Mouse (Mus musculus): Measurements from ENCODE around the gene Uba7. TPM values are rescaled to one million over a fixed set of nuclear protein-coding genes. Genes with fewer than 3 reads are reported as not detected.

Uba7 gene
- polyA plus RNA-seq, 1 experiment from 2014 or later: 8.7 TPM

DNA sequence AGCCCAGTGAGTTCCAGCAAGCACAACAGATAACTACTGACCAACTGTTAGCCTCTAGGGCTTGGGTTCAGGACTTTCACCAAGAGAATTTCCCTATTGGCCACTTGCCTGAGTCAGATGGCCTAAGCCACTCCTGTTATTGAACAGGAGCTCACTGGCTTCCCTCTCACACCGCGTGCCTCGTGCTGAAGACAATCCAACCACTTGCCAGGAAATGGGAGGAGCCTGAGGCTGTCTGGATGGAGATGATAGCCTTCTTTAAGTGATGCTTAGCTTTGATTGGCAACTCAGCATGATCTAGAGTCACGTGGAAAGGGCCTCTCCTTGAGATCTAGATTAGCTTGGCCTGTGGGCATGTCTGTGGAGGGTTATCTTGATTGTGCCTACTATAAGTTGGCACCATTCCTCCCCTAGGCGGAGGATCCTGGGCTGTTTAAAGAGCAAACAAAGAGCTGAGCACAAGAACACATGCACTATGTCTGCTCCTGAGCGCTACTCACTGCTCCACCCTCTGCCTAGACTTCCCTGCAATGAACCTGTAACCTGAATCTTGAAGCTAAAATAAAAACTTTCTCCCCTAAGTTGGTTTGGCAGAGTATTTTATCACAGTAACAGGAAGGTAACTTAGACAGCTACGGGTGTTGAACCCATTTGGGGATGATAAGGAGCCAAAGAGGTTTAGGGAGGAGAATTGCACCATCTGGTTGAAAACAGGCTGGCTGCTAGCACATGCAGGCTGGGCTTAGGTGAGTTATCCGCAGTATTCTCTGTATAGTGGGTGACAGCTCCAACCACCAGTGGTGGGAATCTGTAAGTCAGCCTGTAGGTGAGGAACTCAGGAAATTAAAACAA lies 3.4 kb upstream of the Uba7 start:
- Histone ChIP-seq H3K4me3 (replicated peaks; ENCODE audit: low read length) (no peak overlapping the region), H3K9ac (no peak overlapping the region), H3K27me3 (ENCODE audit: control insufficient read depth, insufficient read depth, low read length) (no peaks in the 10 kb centered on the region), H3K4me1 (replicated peaks; ENCODE audit: control insufficient read depth, insufficient read depth, low read length) (no peaks in the 10 kb centered on the region), H3K36me3 (replicated peaks; ENCODE audit: control insufficient read depth, insufficient read depth) (no peaks in the 10 kb centered on the region), H3K9me3 (ENCODE audit: control insufficient read depth, low read length) (no peaks in the 10 kb centered on the region), H3K27ac (no peak overlapping the region), H3K4me2 (replicated peaks) (no peak overlapping the region)
- WGBS: 86% methylated on average over 8 of the region's 8 CpGs
- ATAC-seq (ENCODE audit: low FRiP score): no peak
- DNase-seq (ENCODE audit: low spot score): no peak

DNA sequence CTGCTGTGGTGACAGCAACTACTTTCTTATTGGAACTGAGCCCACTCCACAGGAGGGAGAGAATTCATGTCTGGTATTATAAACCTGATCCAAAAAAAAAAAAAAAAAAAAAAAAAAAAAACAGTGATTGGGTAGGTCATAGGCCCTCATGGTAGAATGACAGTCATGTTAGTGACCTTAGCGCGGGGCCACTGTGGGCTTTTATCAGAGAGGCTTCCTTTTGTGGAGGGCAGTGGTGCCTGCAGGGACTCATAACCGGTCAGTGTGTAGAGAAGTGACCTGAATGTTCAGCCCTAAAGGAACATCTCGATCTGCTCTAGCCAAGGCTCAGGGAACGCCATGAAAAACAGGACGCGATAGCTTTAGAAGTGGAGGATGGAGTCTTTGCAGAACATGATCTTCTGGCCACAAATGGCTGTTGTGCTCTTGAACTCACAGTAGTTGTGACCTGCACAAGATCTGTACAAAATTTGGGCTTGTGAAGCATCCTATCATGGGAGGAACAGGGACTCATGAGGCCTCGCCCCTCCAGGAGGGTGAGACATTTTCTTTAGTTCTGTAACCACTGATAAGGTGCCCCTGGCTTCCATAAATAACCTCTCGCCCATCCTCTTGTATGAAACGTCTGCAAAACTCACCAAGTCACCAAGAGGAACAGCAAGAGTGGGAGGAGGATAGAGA lies 674 bp upstream of the Uba7 start:
- Histone ChIP-seq H3K27ac (no peak overlapping the region), H3K4me3 (replicated peaks; ENCODE audit: low read length) (no peak overlapping the region), H3K9me3 (ENCODE audit: control insufficient read depth, low read length) (no peaks in the 10 kb centered on the region), H3K9ac (no peak overlapping the region), H3K4me2 (replicated peaks) (no peak overlapping the region), H3K27me3 (ENCODE audit: control insufficient read depth, insufficient read depth, low read length) (no peaks in the 10 kb centered on the region), H3K4me1 (replicated peaks; ENCODE audit: control insufficient read depth, insufficient read depth, low read length) (no peaks in the 10 kb centered on the region), H3K36me3 (replicated peaks; ENCODE audit: control insufficient read depth, insufficient read depth) (no peaks in the 10 kb centered on the region)
- DNase-seq (ENCODE audit: low spot score): no peak
- WGBS: 84% methylated on average over 10 of the region's 10 CpGs
- no peak for ATAC-seq (ENCODE audit: low FRiP score)

DNA sequence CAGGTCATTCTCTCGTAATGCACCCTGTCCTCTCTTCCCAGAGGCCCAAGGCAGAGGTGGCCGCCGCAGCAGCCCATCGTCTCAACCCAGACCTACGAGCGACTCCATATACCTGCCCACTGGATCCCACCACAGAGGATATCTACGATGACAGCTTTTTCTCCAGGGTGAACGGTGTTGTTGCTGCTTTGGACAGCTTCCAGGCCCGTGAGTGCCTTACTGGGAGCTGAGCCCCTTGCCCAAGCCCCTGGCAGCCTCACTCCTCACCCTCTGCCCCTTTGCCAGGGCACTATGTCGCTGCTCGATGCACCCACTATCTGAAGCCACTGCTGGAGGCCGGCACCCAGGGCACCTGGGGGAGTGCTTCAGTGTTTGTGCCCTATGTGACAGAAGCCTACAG lies 3.5 kb downstream of the Uba7 start:
- Histone ChIP-seq H3K9me3 (ENCODE audit: control insufficient read depth, low read length) (no peaks in the 10 kb centered on the region), H3K36me3 (replicated peaks; ENCODE audit: control insufficient read depth, insufficient read depth) (no peaks in the 10 kb centered on the region), H3K4me2 (replicated peaks) (no peak overlapping the region), H3K4me3 (replicated peaks; ENCODE audit: low read length) (no peak overlapping the region), H3K9ac (no peak overlapping the region), H3K27ac (no peak overlapping the region), H3K27me3 (ENCODE audit: control insufficient read depth, insufficient read depth, low read length) (no peaks in the 10 kb centered on the region), H3K4me1 (replicated peaks; ENCODE audit: control insufficient read depth, insufficient read depth, low read length) (peaks cover 9% of the 10 kb centered on the region; the same call in 1 of the 2 replicates)
- ATAC-seq (ENCODE audit: low FRiP score) (no peak), DNase-seq (ENCODE audit: low spot score) (no peak)
- 91% methylated on average over 12 of the region's 12 CpGs for WGBS

DNA sequence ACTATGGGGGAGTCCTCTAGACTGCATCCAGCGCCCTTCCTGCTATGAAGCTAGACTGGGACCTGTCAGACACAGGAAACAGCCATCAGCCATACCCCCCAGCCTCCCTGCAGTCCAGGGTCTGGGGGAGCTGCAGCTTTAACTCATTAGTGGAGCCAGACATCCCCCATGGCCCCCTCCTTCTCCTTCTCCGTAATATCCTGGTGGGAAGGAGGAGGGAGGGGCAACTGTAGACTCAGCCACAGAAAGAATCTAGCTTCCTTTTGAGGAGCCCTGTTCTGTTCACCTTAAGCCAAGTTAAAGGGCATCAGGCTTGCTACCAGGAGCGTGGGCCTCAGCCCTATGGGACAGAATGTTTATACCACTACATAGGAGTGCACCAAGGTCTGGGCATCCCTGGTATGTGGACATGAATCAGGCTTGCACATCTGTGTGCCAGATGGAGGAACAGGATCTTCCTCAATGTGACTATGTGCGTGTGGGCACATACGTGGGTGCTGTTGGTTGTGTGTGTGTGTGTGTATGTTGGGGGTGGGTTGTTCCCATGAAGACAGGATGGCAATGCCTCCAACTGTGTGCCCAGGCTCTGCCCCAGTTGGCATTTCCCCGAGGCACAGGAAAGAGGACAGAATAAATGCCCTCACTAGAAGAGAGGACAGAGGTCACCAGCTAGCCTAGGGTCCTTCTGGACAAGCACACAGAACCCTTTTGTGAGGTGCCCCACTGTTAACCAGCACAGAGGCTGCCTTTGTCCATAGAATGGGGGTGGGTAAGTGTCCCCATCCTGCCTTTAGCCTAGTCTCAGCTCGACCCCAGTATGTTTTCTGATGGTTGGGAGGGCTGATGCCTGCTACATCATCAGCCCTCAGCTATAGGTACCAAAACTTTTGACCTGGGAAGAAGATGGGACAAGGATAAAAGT lies 6.6 kb downstream of the Uba7 start:
- peaks cover 14% of the 10 kb centered on the region for H3K27me3 ChIP-seq (ENCODE audit: control insufficient read depth, insufficient read depth, low read length)
- peak overlapping the region; percentile 83 for H3K27ac ChIP-seq
- H3K36me3 ChIP-seq (replicated peaks; ENCODE audit: control insufficient read depth, insufficient read depth): no peaks in the 10 kb centered on the region
- no peaks in the 10 kb centered on the region for H3K9me3 ChIP-seq (ENCODE audit: control insufficient read depth, low read length)
- WGBS: 47% methylated on average over 7 of the region's 7 CpGs
- peak overlapping the region; percentile 91 for H3K4me2 ChIP-seq (replicated peaks)
- no peak overlapping the region for H3K4me3 ChIP-seq (replicated peaks; ENCODE audit: low read length)
- peak overlapping the region; percentile 21; the same call in 1 of the 2 replicates for H3K9ac ChIP-seq
- DNase-seq (ENCODE audit: low spot score): peak; percentile 30
- H3K4me1 ChIP-seq (replicated peaks; ENCODE audit: control insufficient read depth, insufficient read depth, low read length): peaks cover 15% of the 10 kb centered on the region; the same call in 1 of the 2 replicates
- ATAC-seq (ENCODE audit: low FRiP score): no peak

DNA sequence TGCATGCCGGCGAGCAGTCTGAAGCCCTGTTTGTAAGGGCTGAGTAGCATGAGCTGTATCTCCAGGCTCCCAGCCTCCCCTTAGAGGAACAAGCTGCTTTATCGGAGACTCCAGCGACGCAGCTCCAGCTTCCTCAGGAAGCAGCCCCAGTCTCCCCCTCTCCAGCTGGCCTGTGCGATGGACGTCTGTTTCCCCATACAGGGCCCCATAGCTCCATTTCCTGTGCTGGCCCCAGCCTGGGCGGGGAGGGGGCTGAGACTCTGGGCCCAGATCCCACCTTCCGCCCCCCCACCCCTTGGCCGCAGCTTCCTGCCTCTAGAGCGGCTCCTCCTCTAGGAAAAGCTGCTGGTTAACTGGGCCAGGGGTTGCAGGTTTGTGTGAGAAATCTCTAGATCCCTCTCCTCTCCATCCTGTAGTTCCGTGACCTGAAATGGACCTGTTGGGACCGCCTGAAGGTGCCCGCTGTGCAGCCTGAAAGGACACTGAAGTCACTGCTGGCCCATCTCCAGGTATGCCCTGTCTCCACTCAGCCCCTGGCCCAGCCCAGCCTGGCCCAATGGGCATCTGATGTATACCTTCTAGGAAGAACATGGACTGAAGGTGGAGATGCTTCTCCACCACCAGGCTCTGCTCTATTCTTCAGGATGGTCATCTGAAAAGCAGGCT lies 7.5 kb downstream of the Uba7 start, which contains the start of gene Gm20661:
Gene Gm20661 (plus strand): TSS at position 378 of the 666 bp plus-strand sequence.
- ATAC-seq (ENCODE audit: low FRiP score) (peak; percentile 50; the same call in 1 of the 2 replicates), DNase-seq (ENCODE audit: low spot score) (peak; percentile 46)
- H3K27me3 ChIP-seq (ENCODE audit: control insufficient read depth, insufficient read depth, low read length): peaks cover 14% of the 10 kb centered on the region
- peak within 1 kb of the TSS; percentile 21; the same call in 1 of the 2 replicates for H3K9ac ChIP-seq
- no peaks in the 10 kb centered on the region for H3K36me3 ChIP-seq (replicated peaks; ENCODE audit: control insufficient read depth, insufficient read depth)
- peak within 1 kb of the TSS; percentile 65 for H3K4me3 ChIP-seq (replicated peaks; ENCODE audit: low read length)
- H3K27ac ChIP-seq: peak within 1 kb of the TSS; percentile 83
- H3K4me1 ChIP-seq (replicated peaks; ENCODE audit: control insufficient read depth, insufficient read depth, low read length): peaks cover 15% of the 10 kb centered on the region; the same call in 1 of the 2 replicates
- H3K4me2 ChIP-seq (replicated peaks): peak within 1 kb of the TSS; percentile 91
- H3K9me3 ChIP-seq (ENCODE audit: control insufficient read depth, low read length): no peaks in the 10 kb centered on the region
- 55% methylated on average over 14 of the region's 14 CpGs for WGBS

DNA sequence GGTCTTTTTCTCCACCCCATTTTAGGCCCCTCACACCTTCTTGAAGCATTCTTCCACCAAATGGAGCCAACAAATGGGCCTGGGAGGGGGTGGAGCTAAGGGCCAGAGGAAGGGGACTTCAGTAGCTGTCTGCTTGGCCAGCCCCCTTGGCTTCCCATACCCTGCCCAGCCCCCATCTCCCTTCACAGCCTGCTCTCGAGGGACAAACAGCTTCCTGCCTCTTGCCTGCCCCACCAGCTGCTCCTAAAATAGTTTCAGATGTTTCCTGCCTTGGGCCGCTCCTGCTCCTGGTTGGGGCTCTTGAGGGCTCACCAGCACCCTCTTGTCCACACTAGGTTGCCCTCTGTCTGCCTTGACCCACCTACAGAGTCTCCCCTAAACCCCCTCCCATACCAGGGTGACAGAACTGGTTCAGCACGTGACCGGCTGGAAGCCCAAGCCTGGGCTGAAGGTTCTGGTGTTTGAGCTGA lies 8.2 kb downstream of the Uba7 start:
- no peak for ATAC-seq (ENCODE audit: low FRiP score)
- H3K9ac ChIP-seq: no peak overlapping the region; the same call in 1 of the 2 replicates
- no peak for DNase-seq (ENCODE audit: low spot score)

DNA sequence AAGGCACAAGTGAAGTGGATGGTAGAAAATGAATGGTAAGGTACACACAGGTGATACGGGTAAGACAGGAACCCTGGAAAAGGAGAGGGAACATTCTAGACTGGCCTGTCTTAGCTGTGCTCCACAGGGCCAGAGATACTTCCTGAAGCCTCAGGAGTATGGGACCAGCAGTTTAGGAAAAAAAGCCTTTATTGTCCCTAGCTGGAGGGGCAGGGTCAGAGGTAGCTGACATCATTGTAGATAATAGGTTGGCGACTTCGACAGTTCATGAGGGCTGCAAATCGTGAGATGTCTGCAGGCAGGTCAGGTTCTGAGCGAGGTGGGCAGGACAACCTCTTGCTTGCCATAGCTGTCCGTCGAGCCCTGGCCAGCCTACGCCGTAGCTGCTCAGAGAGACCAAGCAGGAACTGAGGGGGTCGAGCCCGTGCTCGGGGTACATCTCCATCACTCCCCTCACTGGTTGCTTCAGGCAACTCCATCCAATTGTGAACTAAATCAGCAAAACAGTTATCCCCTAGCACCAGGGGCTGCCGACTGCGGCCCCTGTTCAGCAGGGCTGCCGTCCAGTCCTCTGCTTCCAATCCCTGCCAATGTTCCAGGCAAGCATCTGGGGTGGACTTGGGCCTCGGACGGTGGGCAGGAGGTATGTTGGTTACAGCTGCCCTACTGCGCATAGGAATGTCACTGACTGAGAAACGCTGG lies 8.9 kb downstream of the Uba7 start:
- H3K4me2 ChIP-seq (replicated peaks): peak overlapping the region; percentile 91
- no peak overlapping the region for H3K9ac ChIP-seq
- DNase-seq (ENCODE audit: low spot score): no peak
- peak overlapping the region; percentile 75; the same call in 1 of the 2 replicates for H3K27ac ChIP-seq
- 72% methylated on average over 19 of the region's 19 CpGs for WGBS
- H3K36me3 ChIP-seq (replicated peaks; ENCODE audit: control insufficient read depth, insufficient read depth): no peaks in the 10 kb centered on the region
- ATAC-seq (ENCODE audit: low FRiP score): no peak
- peak overlapping the region; percentile 65 for H3K4me3 ChIP-seq (replicated peaks; ENCODE audit: low read length)
- H3K27me3 ChIP-seq (ENCODE audit: control insufficient read depth, insufficient read depth, low read length): peaks cover 14% of the 10 kb centered on the region
- no peaks in the 10 kb centered on the region for H3K9me3 ChIP-seq (ENCODE audit: control insufficient read depth, low read length)
- peaks cover 15% of the 10 kb centered on the region; the same call in 1 of the 2 replicates for H3K4me1 ChIP-seq (replicated peaks; ENCODE audit: control insufficient read depth, insufficient read depth, low read length)

More for the DNA sequence above, 8.2 kb downstream of the Uba7 start:
- H3K27ac ChIP-seq: peak overlapping the region; percentile 83
- no peaks in the 10 kb centered on the region for H3K9me3 ChIP-seq (ENCODE audit: control insufficient read depth, low read length)
- peaks cover 14% of the 10 kb centered on the region for H3K27me3 ChIP-seq (ENCODE audit: control insufficient read depth, insufficient read depth, low read length)
- WGBS: 48% methylated on average over 4 of the region's 4 CpGs
- H3K4me3 ChIP-seq (replicated peaks; ENCODE audit: low read length): peak overlapping the region; percentile 65
- peak overlapping the region; percentile 91 for H3K4me2 ChIP-seq (replicated peaks)
- H3K4me1 ChIP-seq (replicated peaks; ENCODE audit: control insufficient read depth, insufficient read depth, low read length): peaks cover 15% of the 10 kb centered on the region; the same call in 1 of the 2 replicates
- no peaks in the 10 kb centered on the region for H3K36me3 ChIP-seq (replicated peaks; ENCODE audit: control insufficient read depth, insufficient read depth)

DNA sequence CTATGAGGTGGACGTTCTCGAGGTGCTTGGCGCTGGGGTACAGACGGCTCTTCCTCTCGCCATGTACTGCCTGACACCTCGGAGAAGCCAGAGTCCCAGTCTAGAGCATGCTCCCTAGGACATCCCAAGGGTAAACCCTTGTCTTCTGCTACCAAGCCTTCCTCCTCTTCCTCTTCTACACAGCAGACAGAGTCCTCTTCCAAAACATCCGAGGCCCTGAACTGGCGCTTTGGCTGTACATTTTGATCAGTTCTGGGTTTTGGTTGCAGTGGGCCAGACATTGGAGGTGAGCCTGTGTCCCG lies 9.4 kb downstream of the Uba7 start:
- Histone ChIP-seq H3K4me1 (replicated peaks; ENCODE audit: control insufficient read depth, insufficient read depth, low read length) (peaks cover 15% of the 10 kb centered on the region; the same call in 1 of the 2 replicates), H3K4me2 (replicated peaks) (peak overlapping the region; percentile 91), H3K4me3 (replicated peaks; ENCODE audit: low read length) (peak overlapping the region; percentile 65), H3K9ac (peak overlapping the region; percentile 68; the same call in 1 of the 2 replicates), H3K27me3 (ENCODE audit: control insufficient read depth, insufficient read depth, low read length) (peaks cover 14% of the 10 kb centered on the region), H3K36me3 (replicated peaks; ENCODE audit: control insufficient read depth, insufficient read depth) (no peaks in the 10 kb centered on the region), H3K27ac (peak overlapping the region; percentile 62; the same call in 1 of the 2 replicates), H3K9me3 (ENCODE audit: control insufficient read depth, low read length) (no peaks in the 10 kb centered on the region)
- ATAC-seq (ENCODE audit: low FRiP score): no peak
- WGBS: 66% methylated on average over 9 of the region's 9 CpGs
- no peak for DNase-seq (ENCODE audit: low spot score)
